Mouse (Mus musculus): Measurements from ENCODE around the gene Gsg1l.

GRCm38 (mm10) chr7:126121533-126121932, 39.3 kb upstream of the Gsg1l start:
- TF ChIP-seq CTCF (IDR thresholded peaks at IDR 0.05; ENCODE audit: insufficient read depth, low read length) (no peak), POLR2A (IDR thresholded peaks at IDR 0.05; ENCODE audit: borderline replicate concordance, extremely low read depth, low read depth, low read length) (no peak)
